Mouse (Mus musculus) left cerebral cortex, adult 18-20 months (tissue): ENCODE measurements around the gene Cacna2d1. TPM values are rescaled to one million over a fixed set of nuclear protein-coding genes. Genes with fewer than 3 reads are reported as not detected.

Experiments
- DNase-seq, 2 experiments: peaks; one replicate each; pipeline ENCODE4 v3.0.0; 2021 to 2022; ENCODE audit warnings: low spot score in 2 of 2, mixed read lengths in 1 of 2
- total RNA-seq, 2 experiments: library from RNA; stranded (reverse); gene quantifications; 2 replicates each; pipeline ENCODE4 v1.2.3; 2021

Cacna2d1 gene
- total RNA-seq, 2 experiments from 2014 or later, result 181 TPM

DNA sequence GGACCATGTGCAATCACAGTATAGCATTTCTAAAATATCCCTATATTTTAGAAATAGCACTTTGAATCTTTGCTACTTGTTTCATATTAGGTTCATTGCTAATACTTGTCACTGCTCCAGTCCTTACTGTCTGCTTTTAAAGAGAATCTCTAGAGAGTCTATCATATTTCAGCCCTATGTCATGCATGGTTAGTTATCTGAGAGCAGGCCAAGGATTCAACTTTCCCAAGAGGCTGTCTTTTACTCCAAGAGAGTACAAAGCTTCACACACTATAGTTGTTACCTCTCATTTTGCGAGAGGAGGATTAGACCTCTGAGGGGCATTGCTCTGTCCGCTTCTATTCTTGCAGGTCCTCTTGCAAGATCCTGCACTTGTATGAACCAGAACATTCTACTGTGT, 44.7 kb downstream of the Cacna2d1 start:
- no peak for DNase-seq

DNA sequence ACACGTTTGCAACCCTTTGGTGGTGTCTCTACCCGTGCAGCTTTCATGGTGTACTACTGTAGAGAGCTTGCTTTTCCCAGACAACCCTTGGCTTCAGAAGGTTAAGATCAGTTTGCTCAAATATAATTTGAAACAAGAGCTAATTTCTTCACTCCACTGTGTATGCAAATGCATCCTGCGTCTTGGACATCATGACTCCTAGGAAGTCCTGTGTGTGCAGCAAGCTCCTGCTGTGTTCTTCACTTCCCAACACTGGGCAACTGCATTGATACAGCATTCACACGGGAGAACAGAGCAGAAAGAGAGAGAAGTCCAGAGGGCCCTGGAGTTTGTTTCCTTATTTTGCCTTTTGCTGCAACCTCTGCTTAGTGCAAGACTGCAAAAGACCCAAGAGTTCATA, 48.1 kb downstream of the Cacna2d1 start:
- DNase-seq, result no peak

DNA sequence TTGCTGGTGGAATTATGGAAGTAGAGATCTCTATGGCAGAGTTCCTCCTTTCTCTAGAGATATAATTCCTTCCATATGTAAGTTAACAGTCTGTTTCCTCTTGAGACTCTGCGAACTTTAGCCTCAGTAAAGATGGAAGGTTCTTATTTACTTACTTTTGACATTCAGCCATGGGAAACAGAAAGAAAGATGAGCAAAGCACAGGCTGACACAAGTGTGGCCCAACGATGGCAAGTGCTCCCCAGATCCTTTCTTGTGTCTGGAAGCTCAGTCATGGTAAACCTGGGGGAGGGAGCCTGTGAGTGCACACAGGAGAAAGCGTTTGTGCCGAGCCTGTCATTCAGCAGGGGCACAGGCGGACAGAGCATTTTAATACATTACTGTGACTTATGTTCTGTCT, 48.9 kb downstream of the Cacna2d1 start:
- no peak for DNase-seq

DNA sequence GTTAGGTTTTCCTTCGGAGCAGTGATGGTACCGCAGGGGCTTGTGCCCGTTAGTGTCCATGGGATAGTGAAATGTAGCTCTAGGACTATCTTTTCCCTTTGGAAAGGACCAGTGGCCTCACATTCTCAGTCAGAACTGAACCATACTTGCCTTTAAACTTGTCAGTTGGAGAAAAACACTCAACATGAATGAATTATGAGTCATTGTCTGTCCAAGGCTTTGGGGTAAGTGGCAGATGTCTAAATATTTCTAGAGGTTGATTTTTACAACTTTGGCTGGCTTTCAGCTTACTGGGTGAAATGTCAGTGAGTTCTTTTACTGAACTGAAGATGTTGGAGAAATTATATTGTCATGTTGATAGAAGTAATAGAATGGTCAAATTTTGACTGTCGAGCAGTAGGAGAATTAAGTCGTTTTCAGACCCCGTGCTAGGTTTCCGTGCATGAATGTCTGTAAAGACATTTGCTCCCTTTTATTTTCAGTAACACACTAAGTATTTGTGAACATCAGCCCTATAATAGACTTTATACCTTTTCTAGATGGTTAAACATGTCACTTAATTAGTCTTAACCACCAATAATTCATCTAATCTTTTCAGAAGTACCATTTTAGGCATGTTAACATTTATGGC, 50.9 kb downstream of the Cacna2d1 start:
- no peak for DNase-seq

DNA sequence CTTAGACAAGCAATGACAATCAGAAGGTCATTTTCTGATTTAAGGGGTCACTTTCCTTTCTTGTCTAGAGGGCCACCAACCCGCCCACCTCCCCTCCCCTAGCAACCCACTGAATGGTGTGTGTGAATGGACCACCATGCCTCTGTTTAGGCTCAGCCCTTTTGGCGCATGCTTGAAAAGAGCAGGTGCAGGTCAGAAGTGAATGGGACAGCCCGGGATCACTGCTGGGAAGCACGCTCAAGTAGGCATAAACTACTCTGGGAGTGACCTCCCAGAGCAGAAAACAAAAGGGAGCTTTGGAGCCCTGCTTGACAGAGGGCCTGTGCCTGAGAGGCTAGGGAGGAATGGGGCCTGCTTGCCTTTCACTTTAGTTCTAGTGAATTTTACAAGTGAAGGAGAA, 51.4 kb downstream of the Cacna2d1 start:
- no peak for DNase-seq

DNA sequence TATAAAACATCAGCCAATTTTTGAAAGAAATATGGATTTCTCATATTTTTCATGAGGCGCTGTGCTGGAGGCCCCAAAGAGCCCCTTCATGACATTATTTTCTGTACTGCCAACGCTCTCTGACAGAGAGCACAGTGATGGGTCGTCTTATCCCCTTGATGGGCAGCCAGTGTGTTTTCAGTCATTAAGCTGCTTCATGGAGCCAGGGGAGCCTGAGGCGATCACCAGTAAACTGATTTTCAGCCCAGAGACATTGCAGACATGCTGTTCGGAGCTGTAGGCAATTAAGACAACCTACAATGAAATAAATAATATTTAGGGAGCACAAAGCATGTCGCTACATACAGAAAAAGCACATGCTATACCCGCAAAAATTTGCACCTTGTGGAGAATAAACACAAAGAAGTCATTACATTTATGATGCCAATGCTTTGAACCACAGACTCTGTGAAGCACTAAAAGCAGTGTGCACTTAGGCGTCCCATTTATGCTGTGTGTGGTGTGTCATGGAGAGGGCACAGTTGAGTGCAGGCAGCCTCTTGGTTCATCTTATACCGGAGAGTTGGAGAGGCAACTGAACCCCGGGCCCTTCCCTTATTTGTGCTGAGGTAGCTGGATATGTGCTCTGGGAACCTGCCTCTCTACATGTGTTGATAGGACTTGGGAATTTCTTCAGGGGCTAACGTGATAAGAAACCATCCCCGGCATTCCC, 57.1 kb downstream of the Cacna2d1 start:
- no peak for DNase-seq

DNA sequence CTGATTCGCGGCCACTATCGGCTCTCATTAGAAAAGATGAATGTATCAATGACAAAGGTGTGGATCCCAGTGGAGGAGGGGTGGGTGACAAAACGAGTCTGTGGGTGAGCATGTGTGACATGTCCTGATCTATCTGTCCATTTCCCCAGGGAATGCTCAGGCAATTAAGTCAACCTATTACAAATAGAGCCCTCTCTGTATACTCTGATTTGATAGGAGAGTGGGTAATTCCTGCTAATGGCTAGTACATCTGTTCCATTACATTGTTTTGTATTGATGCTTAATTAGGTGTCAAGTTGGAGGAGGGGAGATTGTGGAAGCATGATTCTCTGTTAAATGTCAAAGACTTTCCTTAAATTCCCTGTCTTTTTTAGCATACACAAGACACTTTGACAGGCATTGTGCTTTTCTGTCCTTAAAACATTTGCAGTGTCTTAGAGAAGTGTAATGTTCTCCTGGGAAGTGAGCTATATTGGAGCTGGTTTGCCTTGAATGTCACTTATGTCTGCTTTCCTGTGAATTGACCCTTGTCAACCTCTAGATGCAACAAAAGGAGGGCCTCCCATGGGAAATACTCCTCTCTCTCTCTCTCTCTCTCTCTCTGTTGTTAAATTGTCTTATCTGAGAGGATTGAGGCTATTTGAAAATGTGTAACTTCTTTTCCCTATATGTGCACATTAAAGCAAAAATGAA, 58.9 kb downstream of the Cacna2d1 start:
- no peak for DNase-seq

DNA sequence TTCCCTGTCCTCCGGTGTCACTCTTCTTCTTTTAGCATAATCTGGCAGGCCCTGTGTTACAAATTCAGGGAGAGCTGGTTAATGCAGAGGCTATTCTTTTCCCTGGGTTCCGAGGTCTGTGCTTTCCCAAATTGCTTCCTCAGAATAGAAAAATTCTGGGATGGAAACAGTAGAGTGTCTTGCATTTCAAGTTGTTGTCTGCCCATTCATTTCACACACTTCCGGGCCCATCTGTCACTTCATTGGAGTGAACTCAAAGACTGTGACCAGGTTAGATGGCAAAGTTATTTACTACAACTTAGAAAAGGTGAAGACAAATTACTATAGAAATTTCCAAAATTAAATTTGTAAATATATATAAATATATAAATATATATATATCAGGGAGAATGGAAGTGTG, 62.7 kb downstream of the Cacna2d1 start:
- DNase-seq, result no peak

DNA sequence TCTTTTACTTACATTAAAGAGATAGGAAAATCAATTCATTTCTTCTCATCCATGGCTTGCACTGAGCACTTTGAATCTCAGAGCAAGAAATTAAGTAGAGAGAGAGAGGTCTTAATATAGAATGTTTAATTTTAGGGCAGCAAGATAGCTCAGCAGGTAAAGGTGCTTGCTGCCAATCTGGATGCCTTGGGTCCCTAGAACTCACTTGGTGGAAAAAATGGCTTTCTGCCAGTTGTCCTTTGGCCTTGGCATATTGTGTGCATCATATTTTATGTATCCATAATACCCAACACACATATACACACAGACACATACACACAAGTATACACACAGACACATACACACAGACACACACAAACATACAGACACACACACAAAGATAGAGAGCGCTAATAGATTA, 63.3 kb downstream of the Cacna2d1 start:
- DNase-seq, result no peak

DNA sequence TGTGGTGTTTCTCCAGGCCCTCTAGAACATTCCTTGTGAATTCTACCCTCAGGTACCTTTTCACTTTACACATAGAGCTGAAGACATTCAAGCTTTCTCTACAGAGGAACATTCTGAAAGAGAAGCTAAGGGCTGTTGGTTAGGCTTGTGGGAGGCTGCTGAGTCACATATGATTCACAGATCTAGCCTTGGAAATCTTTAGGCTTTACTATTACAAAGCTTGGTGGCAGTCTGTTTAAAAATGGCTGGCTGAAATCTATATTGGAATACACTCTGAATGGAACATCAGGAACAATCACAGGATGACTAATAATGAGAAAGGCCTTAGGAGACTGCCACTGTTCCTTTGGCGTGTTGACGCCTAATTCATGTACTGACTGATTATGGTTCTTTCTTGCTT, 66.4 kb downstream of the Cacna2d1 start:
- DNase-seq, result peak; percentile 43 to 47

DNA sequence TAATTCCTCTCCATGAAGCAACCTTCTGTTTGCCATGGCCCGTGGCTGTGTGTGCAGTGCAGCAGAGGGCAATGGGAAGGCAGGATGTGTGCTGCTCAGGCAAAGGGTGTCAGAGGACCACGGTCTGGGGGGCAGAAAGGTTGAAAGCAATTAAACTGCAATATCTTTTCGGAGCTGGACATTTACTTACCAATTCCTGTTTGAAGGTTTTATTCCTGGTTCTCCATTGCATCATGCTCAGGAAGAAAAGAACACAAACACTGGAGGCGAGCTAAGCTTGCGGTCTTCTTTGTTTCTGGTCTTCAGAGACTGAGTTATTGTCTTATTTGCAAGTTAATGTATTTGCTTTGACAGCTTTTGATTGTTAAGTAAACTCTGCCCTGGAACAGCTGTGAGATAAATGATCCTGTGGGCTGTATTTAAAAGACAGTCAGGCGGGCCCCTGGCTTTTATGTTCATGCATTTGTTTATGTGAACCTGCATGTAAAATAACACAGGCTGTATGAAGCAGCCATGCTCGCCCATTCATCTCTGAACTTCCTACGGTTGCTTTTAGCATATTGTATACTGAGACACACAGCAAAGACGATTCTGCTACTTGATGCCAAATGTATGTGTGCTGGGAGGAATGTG, 68.1 kb downstream of the Cacna2d1 start:
- no peak for DNase-seq

DNA sequence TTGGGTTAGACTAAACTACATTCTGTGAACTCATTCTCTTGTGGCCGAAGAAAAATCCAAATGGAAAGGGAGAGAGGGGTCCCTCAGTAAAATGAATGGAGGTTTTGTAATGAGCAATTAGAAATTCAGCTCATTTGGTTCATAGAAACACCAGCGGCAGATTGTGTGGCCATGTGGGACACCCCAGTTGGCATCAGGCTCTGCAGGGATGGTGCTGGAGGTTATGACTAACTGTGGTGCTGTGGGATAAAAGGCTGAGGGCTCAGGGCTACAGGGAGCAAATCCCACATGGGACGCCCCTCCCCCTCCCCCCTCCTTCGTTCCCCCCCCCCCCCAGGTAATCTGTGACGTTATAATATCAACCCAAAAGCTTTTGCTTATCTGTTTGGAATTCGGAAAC, 69.8 kb downstream of the Cacna2d1 start:
- no peak for DNase-seq

DNA sequence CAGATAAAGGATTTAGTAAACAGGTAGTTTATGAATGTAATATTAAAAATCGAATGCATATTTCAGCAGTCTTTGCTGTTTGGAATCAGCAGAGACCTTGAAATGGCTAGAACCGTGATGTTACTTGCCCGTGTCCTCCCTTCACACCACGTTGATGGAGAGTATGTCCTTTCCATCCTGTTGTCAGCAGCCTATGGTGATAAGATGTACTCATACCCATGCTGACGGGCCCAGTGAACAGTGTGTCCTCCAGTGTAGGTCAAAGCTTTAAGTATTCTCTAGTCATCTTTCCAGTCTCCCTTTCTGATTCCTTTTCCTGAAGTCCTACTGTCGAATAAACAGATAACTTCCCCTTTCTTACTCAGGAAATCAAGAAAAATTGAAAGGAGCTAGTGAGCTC, 72.5 kb downstream of the Cacna2d1 start:
- DNase-seq, result no peak

DNA sequence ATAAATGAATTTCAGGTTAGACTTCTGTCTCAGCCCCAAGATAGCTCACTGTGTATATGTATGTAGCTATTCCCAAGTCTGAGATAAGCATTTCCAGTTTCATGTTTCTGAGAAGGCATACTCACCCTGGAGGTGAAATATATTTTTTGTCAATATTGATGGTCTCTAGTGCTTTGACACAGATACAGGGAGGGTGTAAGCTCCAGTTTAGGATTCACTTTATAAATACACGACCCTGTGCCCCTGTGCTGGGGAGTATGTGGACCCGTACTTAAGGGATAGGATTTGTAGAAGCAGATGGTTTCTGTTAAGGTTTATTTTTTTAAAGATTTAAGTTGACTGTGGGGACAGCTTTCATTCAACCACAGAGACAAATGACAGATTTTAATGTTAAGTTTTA, 79.2 kb downstream of the Cacna2d1 start:
- DNase-seq, result no peak

DNA sequence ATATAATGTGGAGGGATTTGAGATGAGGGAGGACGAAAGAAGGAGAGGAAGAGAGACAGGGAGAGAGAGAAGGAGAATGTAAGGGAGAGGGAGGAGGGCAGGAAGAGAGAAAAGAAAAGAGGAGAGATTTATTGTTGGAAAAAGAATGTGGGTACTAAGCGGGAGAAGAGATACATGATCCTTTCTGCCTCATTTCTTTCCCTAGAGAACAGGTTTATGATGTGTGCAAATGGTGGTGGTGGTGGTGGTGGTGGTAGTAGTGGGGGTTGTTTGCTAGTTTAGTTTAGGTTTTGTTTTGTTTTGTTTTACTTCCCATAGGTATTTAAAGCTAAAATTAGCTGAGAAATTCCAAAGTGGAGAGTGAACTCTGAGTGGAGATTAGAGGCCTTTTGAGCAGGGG, 79.9 kb downstream of the Cacna2d1 start:
- DNase-seq, result no peak

DNA sequence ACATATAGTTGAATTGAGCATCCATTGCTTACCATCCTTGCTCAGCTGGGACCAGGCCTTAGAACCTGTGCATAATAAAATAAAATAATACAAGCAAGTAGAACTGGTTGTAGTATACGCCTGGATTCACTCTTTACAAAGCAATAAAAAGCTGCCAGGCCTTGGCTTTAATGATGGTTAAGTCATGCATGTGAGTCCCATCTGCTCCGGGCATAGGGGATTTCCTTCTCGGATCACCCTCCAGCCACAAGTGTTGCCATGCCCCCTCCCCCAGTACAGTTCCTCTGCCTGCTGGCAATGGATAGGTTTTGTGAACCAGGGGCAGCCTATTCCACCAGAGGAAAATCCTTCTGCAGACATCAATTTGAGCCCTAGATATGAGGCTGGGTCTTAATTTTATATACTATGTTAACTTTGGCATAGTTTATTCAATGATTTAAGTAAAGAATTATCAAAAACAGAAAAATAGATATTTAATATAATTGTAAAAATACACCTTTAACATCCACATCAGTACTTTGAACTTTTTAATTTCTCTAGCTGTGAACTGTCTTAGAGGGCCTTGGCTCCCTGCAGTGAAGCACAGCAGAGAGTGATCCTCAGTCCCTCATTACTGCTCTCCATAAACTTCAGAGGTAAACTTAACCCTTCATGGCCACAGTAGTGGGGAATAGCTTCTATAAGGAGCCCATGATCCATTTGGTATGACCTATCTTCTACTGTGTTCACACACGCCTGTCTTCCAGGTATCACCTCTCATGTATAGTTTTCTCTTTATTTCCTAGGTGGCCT, 90.3 kb downstream of the Cacna2d1 start:
- DNase-seq, result no peak

DNA sequence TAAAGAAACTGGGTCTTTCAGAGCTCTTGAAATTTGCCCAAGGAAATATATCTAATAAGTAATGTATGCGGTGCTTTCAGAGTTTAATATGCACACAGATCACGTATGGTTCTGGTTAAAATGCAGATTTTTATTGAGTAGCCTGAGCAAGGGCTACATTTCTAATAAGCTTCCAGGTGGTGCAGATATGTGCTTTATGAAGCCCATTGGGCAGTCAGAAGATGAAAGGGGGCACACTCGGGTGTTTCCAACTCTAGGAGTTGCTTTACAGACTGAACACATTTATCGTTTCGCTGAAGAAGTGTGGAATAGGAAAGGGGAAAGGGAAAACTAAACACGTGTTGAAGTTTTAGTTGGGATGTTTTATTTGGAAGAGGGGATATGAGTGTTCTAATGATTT, 94.4 kb downstream of the Cacna2d1 start:
- DNase-seq, result no peak

DNA sequence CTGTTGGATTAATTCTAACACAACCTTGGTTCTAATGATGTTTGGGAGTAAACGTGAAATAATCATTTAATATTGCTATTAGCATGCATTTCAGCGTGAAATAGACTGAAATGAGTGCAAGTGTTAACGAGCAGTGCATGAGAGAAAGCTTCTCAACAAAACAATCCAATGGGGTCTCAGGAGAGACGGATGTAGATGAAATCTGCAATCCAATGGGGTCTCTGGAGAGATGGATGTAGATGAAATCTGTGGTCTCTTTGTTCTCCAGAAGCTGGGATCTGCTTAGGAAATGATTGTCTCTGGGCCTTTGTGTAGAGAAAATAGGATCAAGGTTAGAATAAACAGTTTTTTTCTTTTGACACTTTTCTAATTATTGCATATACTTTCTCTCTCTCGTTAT, 95.0 kb downstream of the Cacna2d1 start:
- DNase-seq, result no peak

DNA sequence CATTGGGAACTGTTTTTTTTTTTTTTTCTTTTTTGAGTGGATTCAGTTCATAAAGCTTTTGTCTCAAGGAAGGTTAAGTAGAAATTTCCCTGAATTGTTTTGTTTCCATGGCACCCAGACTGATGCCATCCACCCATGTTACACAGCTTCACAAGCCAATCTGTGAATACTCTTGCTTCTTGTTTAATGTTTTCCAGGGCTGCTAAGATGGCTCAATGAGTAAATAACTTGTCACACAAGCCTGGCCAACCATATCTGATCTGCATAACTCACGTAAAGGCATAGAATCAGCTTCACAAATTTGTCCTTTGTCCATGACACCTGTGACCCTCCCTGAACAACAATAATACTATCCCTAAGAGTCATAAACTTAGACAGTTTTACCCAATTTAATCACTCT, 99.1 kb downstream of the Cacna2d1 start:
- no peak for DNase-seq

DNA sequence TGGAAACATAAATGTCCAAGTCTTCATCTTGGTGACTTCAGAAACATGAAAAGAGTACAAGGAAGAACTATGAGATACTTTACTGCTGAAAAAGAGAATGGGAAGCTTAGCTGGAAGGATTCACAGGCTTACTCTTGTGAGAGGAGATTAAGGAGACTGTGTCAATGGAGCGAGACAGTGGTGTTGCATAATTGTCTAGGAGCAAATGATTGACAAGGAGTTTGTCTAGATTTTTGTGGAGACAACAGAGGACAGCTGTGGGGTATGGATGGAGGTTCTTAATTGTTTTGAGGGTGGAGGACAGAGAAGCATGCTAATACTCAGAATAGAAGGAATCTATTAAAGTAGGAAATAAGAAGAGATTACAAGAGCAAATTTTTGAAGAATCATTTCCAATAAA, 100.8 kb downstream of the Cacna2d1 start:
- no peak for DNase-seq

DNA sequence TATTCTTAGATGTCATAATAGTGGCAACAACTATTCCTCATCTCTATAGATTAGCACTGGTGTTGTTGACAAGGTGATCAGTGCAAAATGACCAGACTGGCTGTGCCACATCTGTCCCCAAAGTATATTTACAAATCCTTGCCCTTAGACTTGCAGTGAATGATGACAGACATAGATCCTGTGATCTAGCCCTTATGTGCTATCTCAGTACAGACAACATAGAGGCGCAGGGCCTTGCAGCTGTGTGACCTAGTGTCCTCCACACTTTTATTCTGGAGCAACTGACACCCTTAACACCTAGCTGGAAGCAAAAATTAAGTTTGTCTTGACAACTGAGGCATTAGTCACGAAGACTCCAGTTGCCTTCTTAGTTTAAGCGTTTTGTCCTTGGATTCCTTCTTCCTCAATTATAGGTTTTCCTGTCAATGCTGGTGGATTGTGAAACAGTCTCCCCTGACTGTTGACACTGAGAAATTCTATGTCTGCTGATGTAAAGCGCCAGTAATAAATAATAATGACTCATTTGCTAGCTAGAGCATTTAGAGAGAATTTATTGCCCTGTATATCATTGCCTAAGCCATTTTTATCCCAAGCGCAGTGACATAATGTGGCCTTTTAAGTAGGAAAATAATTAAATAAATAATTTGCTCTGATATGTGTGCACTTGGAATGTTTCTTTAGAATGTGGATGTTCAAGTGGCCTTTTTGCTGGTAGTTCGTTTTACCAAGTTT, 110.8 kb downstream of the Cacna2d1 start:
- DNase-seq, result no peak
